Mouse (Mus musculus): ENCODE results near the gene Lypd3.
"Not testable (repeated sequence)": the region's sequence is repeated elsewhere in the genome, so short reads cannot be mapped to it uniquely, and the experiment has no call there.

Lypd3 gene

DNA sequence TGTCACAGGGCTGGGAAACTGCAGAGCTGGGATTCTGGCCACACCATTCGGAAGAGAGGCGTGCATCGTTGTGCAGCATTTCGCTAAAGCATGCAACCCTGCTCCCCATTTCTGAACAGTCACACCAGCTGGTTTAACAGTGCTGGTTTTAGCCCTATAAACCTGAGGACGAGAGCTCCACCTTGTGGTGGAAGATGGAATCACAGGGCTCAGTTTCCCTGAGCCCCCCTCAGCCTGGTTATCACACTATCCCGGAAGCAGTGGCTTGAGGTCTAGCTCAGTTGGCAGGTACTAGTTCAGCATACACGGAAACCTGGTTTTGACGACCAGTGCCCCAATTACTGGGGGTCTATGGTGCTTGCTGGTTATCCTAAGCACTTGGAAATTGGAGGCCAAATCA is 26.2 kb downstream of the Lypd3 start:
- peak; percentile 71 for DNase-seq (ENCODE audit: low spot score)

GRCm38 (mm10) chr7:24664301-24664700 is 28.0 kb downstream of the Lypd3 start:
- no peak for DNase-seq (ENCODE audit: low spot score)

GRCm38 (mm10) chr7:24664959-24665358 is 28.6 kb downstream of the Lypd3 start:
- DNase-seq (ENCODE audit: low spot score), result no peak

GRCm38 (mm10) chr7:24671944-24672439 is 35.6 kb downstream of the Lypd3 start:
- DNase-seq (ENCODE audit: low spot score), result no peak

DNA sequence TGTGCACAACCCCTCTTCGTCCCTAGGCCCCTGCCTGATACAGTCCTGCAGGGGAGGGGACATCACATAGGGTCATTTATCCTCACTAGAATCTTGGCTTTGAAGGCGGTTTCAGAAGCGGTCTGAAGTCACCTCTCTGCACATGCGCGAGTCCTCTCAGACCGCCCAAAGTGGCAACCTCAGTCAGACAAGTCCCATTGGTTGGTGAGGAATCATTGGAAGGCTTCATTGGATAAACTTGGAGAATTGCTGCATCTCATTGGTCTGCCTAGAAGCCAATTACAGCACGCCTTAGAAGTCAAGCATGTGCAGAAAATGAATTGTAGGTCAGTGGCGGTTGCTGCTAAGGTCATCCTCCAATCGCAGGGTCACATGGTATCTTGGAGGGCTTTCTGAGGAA is 40.2 kb downstream of the Lypd3 start, which contains the start of gene Tex101:
Tex101 (minus strand) TSS at position 101 of the 400 bp plus-strand sequence.
- no peak for DNase-seq (ENCODE audit: low spot score)

GRCm38 (mm10) chr7:24684121-24684520 is 47.8 kb downstream of the Lypd3 start:
- DNase-seq (ENCODE audit: low spot score), result not testable (repeated sequence)

DNA sequence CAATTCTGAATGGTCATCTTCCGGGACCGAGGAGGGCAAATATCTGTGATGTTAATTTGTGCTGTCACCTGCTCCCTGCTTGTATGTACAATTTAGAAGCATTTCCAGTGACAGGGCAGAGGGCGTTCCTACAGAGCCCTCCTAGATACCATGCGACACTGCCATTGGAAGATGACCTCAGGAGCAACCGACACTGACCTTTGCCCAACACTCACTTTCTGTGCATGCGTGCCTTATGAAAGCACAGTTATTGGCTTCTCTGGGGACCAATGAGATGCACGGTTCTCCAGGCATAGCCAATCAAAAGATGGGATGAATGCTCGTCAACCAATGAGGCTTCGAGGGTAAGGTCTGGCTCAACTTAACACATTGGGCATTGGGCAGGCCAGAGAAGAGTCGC is 51.2 kb downstream of the Lypd3 start:
- not testable (repeated sequence) for DNase-seq (ENCODE audit: low spot score)
